Mouse (Mus musculus): ENCODE data around the gene Hist1h4a. TPM values are rescaled to one million over a fixed set of nuclear protein-coding genes. Genes with fewer than 3 reads are reported as not detected.

Gene Hist1h4a
- polyA plus RNA-seq, 1 experiment, result 21.5 TPM

GRCm38 (mm10) chr13:23744421-23745380 lies 16.3 kb downstream of the Hist1h4a start:
- H3K9me3 ChIP-seq (ENCODE audit: control insufficient read depth, low read length), result no peaks in the 10 kb centered on the region
- H3K36me3 ChIP-seq (ENCODE audit: control insufficient read depth), result peaks cover 6% of the 10 kb centered on the region
- H3K4me3 ChIP-seq (replicated peaks), result peak overlapping the region; percentile 79
- TF ChIP-seq GATA1 (IDR thresholded peaks at IDR 0.05; ENCODE audit: low read length) (no peak), TAL1 (IDR thresholded peaks at IDR 0.05; ENCODE audit: low read length) (no peak)
- no peaks in the 10 kb centered on the region for H3K27me3 ChIP-seq (ENCODE audit: control insufficient read depth)
- H3K4me1 ChIP-seq (ENCODE audit: control insufficient read depth), result peaks cover 65% of the 10 kb centered on the region

- no peaks in the 10 kb centered on the region for H3K27me3 ChIP-seq (ENCODE audit: control insufficient read depth)
- H3K36me3 ChIP-seq (ENCODE audit: control insufficient read depth), result peaks cover 5% of the 10 kb centered on the region
- H3K9me3 ChIP-seq (ENCODE audit: control insufficient read depth, low read length), result no peaks in the 10 kb centered on the region
- peaks cover 57% of the 10 kb centered on the region for H3K4me1 ChIP-seq (ENCODE audit: control insufficient read depth)
- no peak for TF ChIP-seq TAL1 (IDR thresholded peaks at IDR 0.05; ENCODE audit: low read length)
- no peak for TF ChIP-seq GATA1 (IDR thresholded peaks at IDR 0.05; ENCODE audit: low read length)
- H3K4me3 ChIP-seq (replicated peaks), result peak overlapping the region; percentile 68
Measured at GRCm38 (mm10) chr13:23743963-23744362, 17.1 kb downstream of the Hist1h4a start.

- H3K36me3 ChIP-seq (ENCODE audit: control insufficient read depth), result peaks cover 5% of the 10 kb centered on the region
- peak overlapping the region; percentile 68 for H3K4me3 ChIP-seq (replicated peaks)
- TF ChIP-seq GATA1 (IDR thresholded peaks at IDR 0.05; ENCODE audit: low read length) (no peak), TAL1 (IDR thresholded peaks at IDR 0.05; ENCODE audit: low read length) (no peak)
- peaks cover 50% of the 10 kb centered on the region for H3K4me1 ChIP-seq (ENCODE audit: control insufficient read depth)
- no peaks in the 10 kb centered on the region for H3K9me3 ChIP-seq (ENCODE audit: control insufficient read depth, low read length)
- no peaks in the 10 kb centered on the region for H3K27me3 ChIP-seq (ENCODE audit: control insufficient read depth)
Measured at GRCm38 (mm10) chr13:23743215-23743614, 17.8 kb downstream of the Hist1h4a start.

GRCm38 (mm10) chr13:23742007-23742406 lies 19.0 kb downstream of the Hist1h4a start:
- Histone ChIP-seq H3K9me3 (ENCODE audit: control insufficient read depth, low read length) (no peaks in the 10 kb centered on the region), H3K4me1 (ENCODE audit: control insufficient read depth) (peaks cover 50% of the 10 kb centered on the region), H3K36me3 (ENCODE audit: control insufficient read depth) (peaks cover 5% of the 10 kb centered on the region), H3K4me3 (replicated peaks) (peak overlapping the region; percentile 71), H3K27me3 (ENCODE audit: control insufficient read depth) (no peaks in the 10 kb centered on the region)
- TF ChIP-seq TAL1 (IDR thresholded peaks at IDR 0.05; ENCODE audit: low read length) (no peak), GATA1 (IDR thresholded peaks at IDR 0.05; ENCODE audit: low read length) (no peak)

- TF ChIP-seq GATA1 (IDR thresholded peaks at IDR 0.05; ENCODE audit: low read length) (no peak), TAL1 (IDR thresholded peaks at IDR 0.05; ENCODE audit: low read length) (no peak)
- H3K9me3 ChIP-seq (ENCODE audit: control insufficient read depth, low read length), result no peaks in the 10 kb centered on the region
- peaks cover 47% of the 10 kb centered on the region for H3K4me1 ChIP-seq (ENCODE audit: control insufficient read depth)
- H3K4me3 ChIP-seq (replicated peaks), result peak overlapping the region; percentile 71
- H3K36me3 ChIP-seq (ENCODE audit: control insufficient read depth), result peaks cover 5% of the 10 kb centered on the region
- no peaks in the 10 kb centered on the region for H3K27me3 ChIP-seq (ENCODE audit: control insufficient read depth)
Measured at GRCm38 (mm10) chr13:23740910-23741309, 20.1 kb downstream of the Hist1h4a start.

- peaks cover 5% of the 10 kb centered on the region for H3K36me3 ChIP-seq (ENCODE audit: control insufficient read depth)
- H3K27me3 ChIP-seq (ENCODE audit: control insufficient read depth), result no peaks in the 10 kb centered on the region
- peaks cover 45% of the 10 kb centered on the region for H3K4me1 ChIP-seq (ENCODE audit: control insufficient read depth)
- H3K4me3 ChIP-seq (replicated peaks), result peak overlapping the region; percentile 71
- H3K9me3 ChIP-seq (ENCODE audit: control insufficient read depth, low read length), result no peaks in the 10 kb centered on the region
- TF ChIP-seq TAL1 (IDR thresholded peaks at IDR 0.05; ENCODE audit: low read length), result no peak
- no peak for TF ChIP-seq GATA1 (IDR thresholded peaks at IDR 0.05; ENCODE audit: low read length)
Measured at GRCm38 (mm10) chr13:23740256-23740840, 20.7 kb downstream of the Hist1h4a start.

GRCm38 (mm10) chr13:23739922-23740252 lies 21.1 kb downstream of the Hist1h4a start:
- H3K4me1 ChIP-seq (ENCODE audit: control insufficient read depth), result peaks cover 45% of the 10 kb centered on the region
- TF ChIP-seq TAL1 (IDR thresholded peaks at IDR 0.05; ENCODE audit: low read length) (no peak), GATA1 (IDR thresholded peaks at IDR 0.05; ENCODE audit: low read length) (no peak)
- H3K36me3 ChIP-seq (ENCODE audit: control insufficient read depth), result peaks cover 5% of the 10 kb centered on the region
- H3K4me3 ChIP-seq (replicated peaks), result peak overlapping the region; percentile 71
- H3K27me3 ChIP-seq (ENCODE audit: control insufficient read depth), result no peaks in the 10 kb centered on the region
- no peaks in the 10 kb centered on the region for H3K9me3 ChIP-seq (ENCODE audit: control insufficient read depth, low read length)

- H3K27me3 ChIP-seq (ENCODE audit: control insufficient read depth), result no peaks in the 10 kb centered on the region
- H3K36me3 ChIP-seq (ENCODE audit: control insufficient read depth), result peaks cover 5% of the 10 kb centered on the region
- H3K9me3 ChIP-seq (ENCODE audit: control insufficient read depth, low read length), result no peaks in the 10 kb centered on the region
- peaks cover 45% of the 10 kb centered on the region for H3K4me1 ChIP-seq (ENCODE audit: control insufficient read depth)
- no peak for TF ChIP-seq TAL1 (IDR thresholded peaks at IDR 0.05; ENCODE audit: low read length)
- TF ChIP-seq GATA1 (IDR thresholded peaks at IDR 0.05; ENCODE audit: low read length), result no peak
- H3K4me3 ChIP-seq (replicated peaks), result peak overlapping the region; percentile 71
Measured at GRCm38 (mm10) chr13:23739069-23739921, 21.7 kb downstream of the Hist1h4a start.

All from erythroblast, embryonic 14.5 days (primary cell).